Mouse (Mus musculus) stomach, embryonic 14.5 days (tissue): ENCODE measurements around the gene Sox5. TPM values are rescaled to one million over a fixed set of nuclear protein-coding genes. Genes with fewer than 3 reads are reported as not detected.

Source experiments
- ATAC-seq: fragments of 200-750 bp; cut with Nextera tagmentation; 2 replicates; pipeline ENCODE4 v1.8.0; 2017; ENCODE audit warnings: low read depth, moderate TSS enrichment; ENCODE audit not compliant: insufficient number of reproducible peaks, insufficient read depth, low FRiP score
- H3K27ac ChIP-seq: fragments of 300-500 bp; sonication (generic); 2 replicates; pipeline ENCODE4 v1.5.1; 2014; ENCODE audit warnings: mild to moderate bottlenecking, low read length, moderate library complexity, mixed read lengths
- H3K27me3 ChIP-seq: fragments of 300-500 bp; sonication (generic); 2 replicates; pipeline ENCODE4 v1.6.1; 2014; ENCODE audit warnings: low read length, control low read depth, mixed read lengths; ENCODE audit not compliant: control insufficient read depth, insufficient read depth
- H3K36me3 ChIP-seq: fragments of 300-500 bp; sonication (generic); 2 replicates; pipeline ENCODE4 v1.6.1; 2014; ENCODE audit warnings: mild to moderate bottlenecking, control low read depth, low read length, moderate library complexity, mixed read lengths; ENCODE audit not compliant: control insufficient read depth, insufficient read depth
- H3K4me1 ChIP-seq: fragments of 300-500 bp; sonication (generic); 2 replicates; pipeline ENCODE4 v1.6.1; 2014; ENCODE audit warnings: low read length, control low read depth, mixed read lengths; ENCODE audit not compliant: control insufficient read depth, insufficient read depth
- H3K4me2 ChIP-seq: fragments of 300-500 bp; sonication (generic); replicated peaks from 2 replicates; pipeline ENCODE4 v1.6.1; 2014; ENCODE audit warnings: low read depth, low read length, control low read depth
- H3K4me3 ChIP-seq: fragments of 300-500 bp; sonication (generic); 2 replicates; pipeline ENCODE4 v1.5.1; 2014; ENCODE audit warnings: low read depth, low read length, control low read depth
- H3K9ac ChIP-seq: fragments of 300-500 bp; sonication (generic); replicated peaks from 2 replicates; pipeline ENCODE4 v1.6.1; 2014; ENCODE audit warnings: low read depth, mild to moderate bottlenecking, control low read depth, low read length, moderate library complexity, mixed read lengths
- H3K9me3 ChIP-seq: fragments of 300-500 bp; sonication (generic); 2 replicates; pipeline ENCODE4 v1.6.1; 2016; ENCODE audit warnings: low read depth, low read length, control low read depth; ENCODE audit not compliant: control insufficient read depth
- WGBS: fragments of 180-500 bp; shearing (Covaris S2); extraction: QIAGEN DNeasy Blood & Tissue Kit; methylation state at CpG from one replicate; pipeline ENCODE4 v1.1.7; 2014; 5-methylcytosine and 5-hydroxymethylcytosine counted together
- polyA plus RNA-seq: library from polyadenylated mRNA; unstranded; fragments of >200 nt; fragmentation: Nextera tagmentation; extraction: Ambion mirVana; gene quantifications from 2 replicates; pipeline ENCODE4 v1.2.1, GENCODE M21; 2014

The Sox5 gene
- polyA plus RNA-seq, 1 experiment from 2014 or later, result 30.3 TPM

DNA sequence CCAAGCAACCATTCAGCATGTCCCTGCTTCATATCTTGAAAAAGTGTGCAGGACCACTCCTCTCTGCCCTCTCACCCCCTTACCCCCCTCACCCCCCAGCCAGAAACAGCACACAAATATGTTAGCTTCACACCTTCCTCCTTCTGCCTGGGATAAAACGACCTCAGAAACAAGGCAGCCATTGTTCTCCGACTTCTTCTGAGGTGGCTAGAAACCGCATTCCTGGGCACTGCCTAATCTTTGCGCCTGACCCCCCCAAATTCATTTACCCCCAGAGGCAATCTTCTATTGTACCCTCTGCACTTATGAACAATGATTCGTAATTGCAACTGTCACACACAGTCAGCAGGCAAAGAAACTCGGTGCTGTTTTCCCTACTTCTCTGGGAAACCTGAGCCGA, 742.6 kb downstream of the Sox5 start:
- Histone ChIP-seq H3K9ac (no peak overlapping the region), H3K4me2 (no peak overlapping the region), H3K4me3 (no peak overlapping the region), H3K27me3 (no peaks in the 10 kb centered on the region), H3K9me3 (no peaks in the 10 kb centered on the region), H3K27ac (no peak overlapping the region; the same call in 1 of the 2 replicates), H3K4me1 (no peaks in the 10 kb centered on the region), H3K36me3 (no peaks in the 10 kb centered on the region)
- 46% methylated on average over 7 of the region's 7 CpGs for WGBS
- no peak for ATAC-seq

DNA sequence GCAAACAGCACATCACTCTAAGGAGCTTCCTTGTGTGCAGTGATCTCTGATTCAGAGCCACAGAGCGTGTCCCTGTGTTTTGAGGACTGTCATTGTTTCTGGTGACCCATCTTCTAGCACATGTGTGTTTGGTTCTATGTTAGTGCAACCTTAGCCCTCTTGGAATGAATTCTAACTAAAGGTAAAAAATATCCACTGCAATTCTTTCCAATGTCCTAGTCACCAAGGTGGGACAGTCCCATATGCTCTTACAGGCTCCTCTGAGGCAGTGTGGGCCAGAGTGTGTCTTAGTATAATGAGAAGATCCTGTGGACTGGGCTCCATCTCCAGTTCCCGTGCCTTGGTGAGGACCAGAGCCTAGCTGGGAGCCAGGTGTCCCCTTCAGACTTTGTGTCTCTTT, 748.6 kb downstream of the Sox5 start:
- WGBS, result 92% methylated on average over 2 of the region's 2 CpGs
- Histone ChIP-seq H3K4me1 (no peaks in the 10 kb centered on the region), H3K4me3 (no peak overlapping the region), H3K9ac (no peak overlapping the region), H3K36me3 (no peaks in the 10 kb centered on the region), H3K9me3 (no peaks in the 10 kb centered on the region), H3K4me2 (no peak overlapping the region), H3K27ac (no peak overlapping the region), H3K27me3 (no peaks in the 10 kb centered on the region)
- ATAC-seq, result no peak

DNA sequence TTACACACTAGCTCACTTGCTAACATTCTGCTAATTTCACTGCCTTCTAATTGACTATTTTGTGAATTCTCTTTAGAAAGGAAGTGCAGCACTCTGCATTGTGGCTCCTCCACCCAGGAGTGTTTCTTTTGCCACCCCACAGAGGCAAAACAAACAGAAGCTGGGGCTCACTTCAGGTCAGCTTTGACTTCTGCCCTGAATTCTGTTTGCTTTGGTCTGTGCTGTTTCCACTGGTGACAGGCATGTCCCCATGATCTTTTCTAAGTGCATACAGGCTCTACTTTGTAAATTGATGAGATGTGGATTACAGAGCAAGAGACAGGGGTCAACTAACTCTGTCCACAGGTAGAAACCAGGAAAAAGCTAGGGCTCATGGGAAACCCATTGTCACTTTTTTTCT, 764.8 kb downstream of the Sox5 start:
- Histone ChIP-seq H3K27ac (no peak overlapping the region), H3K9ac (no peak overlapping the region), H3K9me3 (no peaks in the 10 kb centered on the region), H3K4me3 (no peak overlapping the region), H3K4me2 (no peak overlapping the region), H3K27me3 (no peaks in the 10 kb centered on the region), H3K4me1 (no peaks in the 10 kb centered on the region), H3K36me3 (no peaks in the 10 kb centered on the region)
- ATAC-seq, result no peak

DNA sequence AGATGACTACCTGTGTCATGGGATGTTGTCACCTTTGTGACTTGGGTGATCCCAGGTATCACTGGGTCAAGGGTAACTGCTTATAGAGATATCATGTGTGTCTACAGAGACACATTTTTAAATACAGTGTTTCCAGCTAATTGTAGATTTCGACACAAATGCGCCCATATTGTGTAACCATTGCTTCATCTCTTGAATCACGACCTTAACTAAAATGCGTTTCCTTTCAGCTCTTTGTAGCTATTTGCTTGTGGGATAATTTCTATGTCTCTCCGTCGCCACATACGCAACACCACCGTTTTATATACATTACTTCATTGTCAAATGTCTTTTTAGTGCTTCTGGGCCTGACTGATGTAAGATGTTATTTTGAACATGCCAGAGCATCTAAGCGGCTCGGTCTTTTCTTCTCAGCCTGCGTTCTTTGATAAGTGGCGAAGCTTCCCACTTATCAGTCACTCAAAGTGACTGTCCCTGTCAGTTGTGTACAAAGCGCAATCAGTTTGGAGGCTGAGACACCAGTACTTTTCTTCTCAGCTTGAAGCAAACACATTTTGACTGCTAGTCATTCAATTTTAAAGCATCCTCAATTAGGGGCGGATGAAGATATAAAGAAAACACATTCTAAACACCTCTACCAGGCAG, 769.8 kb downstream of the Sox5 start:
- WGBS, result 77% methylated on average over 14 of the region's 14 CpGs
- no peaks in the 10 kb centered on the region for H3K36me3 ChIP-seq

GRCm38 (mm10) chr6:144010995-144011394, 770.8 kb downstream of the Sox5 start:
- WGBS, result 79% methylated on average over 3 of the region's 3 CpGs
- Histone ChIP-seq H3K27me3 (no peaks in the 10 kb centered on the region), H3K4me3 (no peak overlapping the region), H3K9me3 (no peaks in the 10 kb centered on the region), H3K27ac (no peak overlapping the region), H3K4me2 (no peak overlapping the region), H3K9ac (no peak overlapping the region), H3K36me3 (no peaks in the 10 kb centered on the region), H3K4me1 (no peaks in the 10 kb centered on the region)
- no peak for ATAC-seq

More for the DNA sequence above, 769.8 kb downstream of the Sox5 start:
- Histone ChIP-seq H3K4me2 (no peak overlapping the region), H3K27me3 (no peaks in the 10 kb centered on the region), H3K4me3 (no peak overlapping the region), H3K9ac (no peak overlapping the region), H3K9me3 (no peaks in the 10 kb centered on the region), H3K27ac (no peak overlapping the region), H3K4me1 (no peaks in the 10 kb centered on the region)
- no peak for ATAC-seq

- Histone ChIP-seq H3K27me3 (no peaks in the 10 kb centered on the region), H3K36me3 (no peaks in the 10 kb centered on the region), H3K9ac (no peak overlapping the region), H3K4me1 (no peaks in the 10 kb centered on the region), H3K9me3 (no peaks in the 10 kb centered on the region), H3K27ac (no peak overlapping the region), H3K4me3 (no peak overlapping the region), H3K4me2 (no peak overlapping the region)
- no peak for ATAC-seq
Measured at GRCm38 (mm10) chr6:144010285-144010684, 771.5 kb downstream of the Sox5 start.

DNA sequence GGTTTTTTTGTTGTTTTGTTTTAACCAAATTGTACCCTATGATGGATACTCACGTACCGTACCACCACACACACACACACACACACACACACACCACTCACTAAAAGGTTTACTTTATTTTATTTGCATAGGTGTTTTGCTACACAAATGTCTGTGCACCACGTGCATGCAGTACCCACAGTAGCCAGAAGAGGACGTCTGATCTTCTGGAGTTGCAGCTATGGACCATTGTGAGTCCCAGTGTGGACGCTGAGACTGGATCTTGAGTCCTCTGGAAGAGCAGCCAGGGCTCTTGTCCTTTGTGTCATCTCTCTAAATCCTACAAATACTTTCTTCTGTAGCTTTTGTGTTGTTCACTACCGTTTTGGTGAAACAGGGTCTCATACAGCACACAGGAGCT, 776.6 kb downstream of the Sox5 start:
- Histone ChIP-seq H3K36me3 (no peaks in the 10 kb centered on the region), H3K27ac (no peak overlapping the region), H3K4me1 (no peaks in the 10 kb centered on the region), H3K9ac (no peak overlapping the region), H3K4me3 (no peak overlapping the region), H3K4me2 (no peak overlapping the region), H3K9me3 (no peaks in the 10 kb centered on the region), H3K27me3 (no peaks in the 10 kb centered on the region)
- no peak for ATAC-seq
- 89% methylated on average over 6 of the region's 6 CpGs for whole genome bisulfite sequencing

DNA sequence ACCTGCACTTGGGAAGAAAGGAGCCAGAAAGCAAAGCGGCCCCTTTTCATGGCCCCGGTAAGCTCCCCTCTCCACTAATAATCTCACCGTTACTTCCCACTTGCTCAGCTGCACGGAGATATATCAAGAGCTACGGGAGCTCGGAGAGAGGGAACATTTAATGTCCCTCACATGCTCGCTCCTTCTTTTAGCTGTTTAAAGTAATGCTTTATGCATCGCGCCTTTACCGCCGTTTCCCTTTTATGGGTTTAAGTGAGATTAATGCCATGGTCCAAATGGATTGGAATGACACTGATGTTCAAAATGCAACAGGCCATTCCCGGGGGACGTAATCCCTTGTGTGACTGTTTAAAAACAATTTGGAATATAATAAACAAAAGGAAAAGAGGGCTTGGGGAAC, 783.6 kb downstream of the Sox5 start:
- Histone ChIP-seq H3K4me3 (no peak overlapping the region), H3K4me2 (no peak overlapping the region), H3K27me3 (no peaks in the 10 kb centered on the region), H3K36me3 (no peaks in the 10 kb centered on the region), H3K9me3 (no peaks in the 10 kb centered on the region), H3K4me1 (no peaks in the 10 kb centered on the region; the same call in 1 of the 2 replicates), H3K9ac (no peak overlapping the region), H3K27ac (no peak overlapping the region)
- no peak for ATAC-seq
- WGBS, result 55% methylated on average over 13 of the region's 13 CpGs

DNA sequence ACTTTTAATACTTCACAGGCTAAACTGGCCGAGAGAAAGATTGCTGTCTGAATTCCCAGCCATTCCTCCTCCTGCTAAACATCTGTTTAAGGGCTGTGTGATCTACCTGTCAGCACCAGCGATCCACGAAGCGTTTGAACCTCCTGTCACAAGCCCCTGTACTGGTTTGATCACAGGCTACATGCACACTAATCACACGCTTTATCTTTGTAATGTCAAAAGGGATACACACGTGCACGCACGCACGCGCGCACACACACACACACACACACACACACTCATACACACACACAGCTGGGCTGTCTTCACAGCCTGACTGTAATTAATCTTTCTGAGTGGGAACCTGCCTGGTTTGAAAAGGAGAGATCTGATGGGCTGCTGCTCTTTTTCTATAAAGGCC, 784.2 kb downstream of the Sox5 start:
- no peaks in the 10 kb centered on the region; the same call in 1 of the 2 replicates for H3K4me1 ChIP-seq
- H3K9me3 ChIP-seq, result no peaks in the 10 kb centered on the region
- no peak overlapping the region for H3K4me3 ChIP-seq
- ATAC-seq, result no peak
- no peak overlapping the region for H3K9ac ChIP-seq
- H3K4me2 ChIP-seq, result no peak overlapping the region
- H3K36me3 ChIP-seq, result no peaks in the 10 kb centered on the region
- no peak overlapping the region for H3K27ac ChIP-seq
- no peaks in the 10 kb centered on the region for H3K27me3 ChIP-seq
- WGBS, result 64% methylated on average over 11 of the region's 11 CpGs
